Mouse (Mus musculus): ENCODE data around the gene Trim66. TPM values are rescaled to one million over a fixed set of nuclear protein-coding genes. Genes with fewer than 3 reads are reported as not detected.

Trim66 gene
- polyA plus RNA-seq, 1 experiment from 2014 or later: 0.25 TPM

- Histone ChIP-seq H3K4me1 (peaks cover 3% of the 10 kb centered on the region; the same call in 1 of the 2 replicates), H3K9me3 (no peaks in the 10 kb centered on the region), H3K9ac (replicated peaks) (no peak overlapping the region), H3K4me2 (replicated peaks) (no peak overlapping the region), H3K4me3 (no peak overlapping the region), H3K27ac (replicated peaks) (no peak overlapping the region), H3K27me3 (no peaks in the 10 kb centered on the region), H3K36me3 (no peaks in the 10 kb centered on the region)
- 21% methylated on average over 7 of the region's 7 CpGs for WGBS
- no peak for ATAC-seq (replicated peaks)
These were observed 27.2 kb downstream of the Trim66 start for GRCm38 (mm10) chr7:109480765-109481197.

- ATAC-seq (replicated peaks): no peak
- H3K27ac ChIP-seq (replicated peaks): no peak overlapping the region
- H3K4me1 ChIP-seq: peaks cover 3% of the 10 kb centered on the region; the same call in 1 of the 2 replicates
- 80% methylated on average over 3 of the region's 3 CpGs for WGBS
- no peaks in the 10 kb centered on the region for H3K9me3 ChIP-seq
- H3K36me3 ChIP-seq: no peaks in the 10 kb centered on the region
- H3K4me3 ChIP-seq: no peak overlapping the region
- no peaks in the 10 kb centered on the region for H3K27me3 ChIP-seq
- H3K4me2 ChIP-seq (replicated peaks): no peak overlapping the region
- H3K9ac ChIP-seq (replicated peaks): no peak overlapping the region
These were observed 30.0 kb downstream of the Trim66 start for GRCm38 (mm10) chr7:109477926-109478325.

DNA sequence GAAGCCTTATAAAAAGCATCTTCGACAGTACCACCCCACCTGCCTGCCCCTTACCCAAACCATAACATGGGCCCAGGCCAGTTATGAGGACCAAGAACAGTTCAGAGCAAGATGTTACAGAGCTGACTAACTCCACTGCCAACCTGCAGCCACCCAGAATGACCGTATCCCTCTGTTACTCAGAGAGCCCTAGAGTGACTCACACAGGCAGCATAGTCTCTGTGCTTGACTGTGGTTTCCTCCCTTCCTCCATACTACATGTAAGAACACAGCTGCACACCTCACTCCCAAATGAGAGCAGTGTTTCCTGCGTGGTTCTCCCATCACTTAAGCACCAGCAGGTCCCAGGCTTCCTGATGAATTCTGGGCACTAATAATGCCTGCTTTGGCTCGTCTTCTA, 37.2 kb downstream of the Trim66 start:
- Histone ChIP-seq H3K27ac (replicated peaks) (no peak overlapping the region), H3K27me3 (no peaks in the 10 kb centered on the region), H3K4me1 (no peaks in the 10 kb centered on the region), H3K36me3 (no peaks in the 10 kb centered on the region), H3K4me2 (replicated peaks) (no peak overlapping the region), H3K9ac (replicated peaks) (no peak overlapping the region), H3K9me3 (no peaks in the 10 kb centered on the region), H3K4me3 (no peak overlapping the region)
- WGBS: 74% methylated on average over 4 of the region's 4 CpGs
- ATAC-seq (replicated peaks): no peak

- Histone ChIP-seq H3K9me3 (no peaks in the 10 kb centered on the region), H3K4me2 (replicated peaks) (no peak overlapping the region), H3K4me1 (no peaks in the 10 kb centered on the region), H3K27ac (replicated peaks) (no peak overlapping the region), H3K27me3 (no peaks in the 10 kb centered on the region), H3K4me3 (no peak overlapping the region), H3K9ac (replicated peaks) (no peak overlapping the region), H3K36me3 (no peaks in the 10 kb centered on the region)
- 43% methylated on average over 6 of the region's 6 CpGs for WGBS
- ATAC-seq (replicated peaks): no peak
These were observed 39.7 kb downstream of the Trim66 start for GRCm38 (mm10) chr7:109468262-109468701.

DNA sequence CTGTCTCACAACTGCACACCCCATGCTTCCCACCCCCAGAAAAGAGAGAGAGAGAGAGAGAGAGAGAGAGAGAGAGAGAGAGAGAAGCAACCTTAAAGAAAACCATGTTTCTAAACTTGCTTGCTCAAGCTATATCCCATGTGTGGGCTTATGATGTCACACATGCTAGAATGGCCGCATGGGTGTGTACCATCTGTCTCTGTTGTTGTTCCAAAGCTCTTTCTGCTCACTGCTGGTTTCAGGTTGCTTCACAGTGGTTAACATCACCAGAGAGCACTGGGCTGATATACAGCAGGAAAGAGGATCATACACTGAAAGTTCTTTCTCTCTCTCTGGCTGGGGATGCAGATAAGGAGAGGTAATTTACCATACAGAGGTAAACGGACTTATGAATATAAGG, 40.3 kb downstream of the Trim66 start:
- Histone ChIP-seq H3K4me3 (no peak overlapping the region), H3K9ac (replicated peaks) (no peak overlapping the region), H3K27ac (replicated peaks) (no peak overlapping the region), H3K4me2 (replicated peaks) (no peak overlapping the region), H3K9me3 (no peaks in the 10 kb centered on the region), H3K27me3 (no peaks in the 10 kb centered on the region), H3K4me1 (no peaks in the 10 kb centered on the region), H3K36me3 (no peaks in the 10 kb centered on the region)
- ATAC-seq (replicated peaks): no peak
- 41% methylated on average over 2 of the region's 2 CpGs for WGBS

GRCm38 (mm10) chr7:109460698-109461097, 47.2 kb downstream of the Trim66 start:
- Histone ChIP-seq H3K4me1 (no peaks in the 10 kb centered on the region), H3K27ac (replicated peaks) (no peak overlapping the region), H3K4me3 (no peak overlapping the region), H3K27me3 (no peaks in the 10 kb centered on the region), H3K9ac (replicated peaks) (no peak overlapping the region), H3K4me2 (replicated peaks) (no peak overlapping the region), H3K9me3 (no peaks in the 10 kb centered on the region), H3K36me3 (no peaks in the 10 kb centered on the region)
- WGBS: 92% methylated on average over 8 of the region's 8 CpGs
- ATAC-seq (replicated peaks): no peak

DNA sequence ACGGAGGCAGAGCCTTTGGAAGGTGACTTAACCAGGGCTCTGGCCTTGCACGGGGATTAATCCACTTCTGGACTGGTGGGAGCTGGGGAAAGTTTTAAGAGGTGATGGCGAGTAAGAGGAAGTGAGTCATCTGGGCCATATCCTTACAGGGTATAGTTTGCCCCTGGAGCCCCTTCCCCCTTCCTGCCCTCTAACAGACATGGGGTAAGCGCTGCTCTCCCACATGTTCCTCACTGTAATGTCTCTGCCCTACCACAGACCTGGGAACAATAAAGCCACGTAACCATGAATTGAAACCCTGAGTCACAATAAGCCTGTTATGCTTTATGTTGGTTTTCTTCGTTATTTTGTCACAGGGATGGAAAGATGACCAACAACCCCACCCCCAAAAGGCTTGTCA, 51.4 kb downstream of the Trim66 start:
- no peaks in the 10 kb centered on the region for H3K4me1 ChIP-seq
- H3K36me3 ChIP-seq: no peaks in the 10 kb centered on the region
- H3K4me2 ChIP-seq (replicated peaks): no peak overlapping the region
- no peak overlapping the region for H3K27ac ChIP-seq (replicated peaks)
- no peaks in the 10 kb centered on the region for H3K9me3 ChIP-seq
- no peak overlapping the region for H3K9ac ChIP-seq (replicated peaks)
- H3K27me3 ChIP-seq: no peaks in the 10 kb centered on the region
- no peak for ATAC-seq (replicated peaks)
- WGBS: 71% methylated on average over 6 of the region's 6 CpGs
- H3K4me3 ChIP-seq: no peak overlapping the region

DNA sequence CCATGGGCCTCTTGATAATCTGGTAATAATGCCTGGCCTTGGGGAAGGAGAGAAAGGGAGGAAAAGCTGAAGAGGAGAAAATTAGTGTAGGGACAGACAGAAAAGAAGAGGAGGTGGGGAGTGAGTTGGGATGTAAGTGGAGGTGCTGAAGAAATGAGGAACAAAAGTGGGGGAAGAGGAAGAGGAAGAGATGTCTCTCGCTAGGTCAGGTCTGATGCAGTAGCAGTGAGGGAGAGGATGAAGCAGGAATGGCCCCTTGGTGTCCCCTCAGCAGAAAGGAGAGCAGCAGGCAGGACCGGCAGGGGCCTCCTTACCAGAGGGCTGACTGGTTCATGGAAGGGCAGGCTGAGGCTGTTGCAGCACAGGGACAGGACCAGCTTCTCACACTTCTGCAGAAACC, 52.2 kb downstream of the Trim66 start:
- no peaks in the 10 kb centered on the region for H3K36me3 ChIP-seq
- H3K27ac ChIP-seq (replicated peaks): no peak overlapping the region
- no peak for ATAC-seq (replicated peaks)
- no peak overlapping the region for H3K4me3 ChIP-seq
- H3K9ac ChIP-seq (replicated peaks): no peak overlapping the region
- 66% methylated on average over 2 of the region's 2 CpGs for WGBS
- H3K4me1 ChIP-seq: no peaks in the 10 kb centered on the region
- H3K9me3 ChIP-seq: no peaks in the 10 kb centered on the region
- no peaks in the 10 kb centered on the region for H3K27me3 ChIP-seq
- H3K4me2 ChIP-seq (replicated peaks): no peak overlapping the region

DNA sequence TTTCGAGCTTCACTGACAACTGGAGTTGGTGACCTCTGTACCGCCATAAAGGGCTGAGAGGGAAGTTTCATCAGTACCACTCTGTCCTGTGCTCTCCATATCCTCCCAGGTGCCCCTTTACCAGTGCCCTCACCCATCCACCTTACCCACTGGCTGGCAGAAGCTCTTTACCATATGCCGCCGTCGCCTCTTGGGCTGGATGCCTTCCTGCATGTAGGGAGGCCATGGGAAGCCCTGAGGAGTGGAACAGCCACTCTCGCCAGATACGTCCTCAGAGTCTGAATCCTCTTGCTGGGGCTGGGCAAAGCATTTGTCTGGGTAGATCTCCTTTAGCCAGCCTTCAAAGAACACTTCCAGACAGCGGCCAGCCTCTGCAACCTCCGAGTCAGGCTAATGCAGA, 53.1 kb downstream of the Trim66 start:
- Histone ChIP-seq H3K9ac (replicated peaks) (no peak overlapping the region), H3K4me3 (no peak overlapping the region), H3K4me2 (replicated peaks) (no peak overlapping the region), H3K27ac (replicated peaks) (no peak overlapping the region), H3K36me3 (no peaks in the 10 kb centered on the region; the same call in 1 of the 2 replicates), H3K27me3 (no peaks in the 10 kb centered on the region), H3K4me1 (no peaks in the 10 kb centered on the region), H3K9me3 (no peaks in the 10 kb centered on the region)
- ATAC-seq (replicated peaks): no peak
- WGBS: 93% methylated on average over 9 of the region's 9 CpGs

DNA sequence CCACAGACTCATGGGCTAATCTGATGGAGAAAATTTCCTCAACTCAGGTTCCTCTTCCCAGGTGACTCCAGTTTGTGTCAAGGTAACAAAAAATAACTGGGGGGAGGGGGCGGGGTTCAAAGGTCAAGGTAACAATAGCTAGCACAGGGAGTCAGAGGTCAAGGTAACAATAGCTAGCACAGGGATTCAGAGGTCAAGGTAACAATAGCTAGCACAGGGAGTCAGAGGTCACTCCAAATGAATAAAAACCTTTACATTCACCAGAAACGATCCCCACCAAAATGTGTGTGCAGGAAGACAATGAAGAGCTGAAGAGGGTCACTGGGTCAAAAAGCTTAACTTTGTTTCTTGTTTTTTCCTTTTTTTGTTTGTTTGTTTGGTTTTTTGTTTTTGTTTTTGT, 59.9 kb downstream of the Trim66 start:
- Histone ChIP-seq H3K4me1 (no peaks in the 10 kb centered on the region), H3K27ac (replicated peaks) (no peak overlapping the region), H3K4me3 (no peak overlapping the region), H3K9me3 (no peaks in the 10 kb centered on the region), H3K9ac (replicated peaks) (no peak overlapping the region), H3K36me3 (no peaks in the 10 kb centered on the region; the same call in 1 of the 2 replicates), H3K27me3 (no peaks in the 10 kb centered on the region), H3K4me2 (replicated peaks) (no peak overlapping the region)
- 55% methylated on average over 2 of the region's 2 CpGs for WGBS
- ATAC-seq (replicated peaks): no peak

DNA sequence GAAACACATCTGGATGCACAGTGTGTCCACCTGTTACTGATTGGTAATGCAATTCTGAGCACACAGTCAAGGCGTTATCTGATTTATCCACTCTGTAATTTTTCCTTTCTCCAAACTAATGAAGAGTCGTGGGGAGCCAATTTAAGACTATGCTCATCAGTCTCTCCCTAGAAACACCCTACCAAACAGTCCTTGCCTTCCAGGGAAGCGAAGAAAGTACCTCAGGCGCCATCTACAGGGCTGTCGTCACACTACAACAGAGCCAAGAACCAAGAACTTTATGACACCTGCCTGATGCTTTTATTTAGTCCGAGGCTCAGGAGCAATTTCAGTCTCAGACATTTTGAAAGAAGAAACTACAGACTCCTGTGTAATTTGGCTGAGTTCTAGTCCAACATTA, 62.9 kb downstream of the Trim66 start:
- Histone ChIP-seq H3K27ac (replicated peaks) (no peak overlapping the region), H3K4me1 (peaks cover 2% of the 10 kb centered on the region), H3K4me3 (no peak overlapping the region), H3K27me3 (no peaks in the 10 kb centered on the region), H3K9me3 (no peaks in the 10 kb centered on the region), H3K9ac (replicated peaks) (no peak overlapping the region), H3K36me3 (no peaks in the 10 kb centered on the region; the same call in 1 of the 2 replicates), H3K4me2 (replicated peaks) (no peak overlapping the region)
- 5% methylated on average over 6 of the region's 6 CpGs for WGBS
- ATAC-seq (replicated peaks): peak; percentile 53

DNA sequence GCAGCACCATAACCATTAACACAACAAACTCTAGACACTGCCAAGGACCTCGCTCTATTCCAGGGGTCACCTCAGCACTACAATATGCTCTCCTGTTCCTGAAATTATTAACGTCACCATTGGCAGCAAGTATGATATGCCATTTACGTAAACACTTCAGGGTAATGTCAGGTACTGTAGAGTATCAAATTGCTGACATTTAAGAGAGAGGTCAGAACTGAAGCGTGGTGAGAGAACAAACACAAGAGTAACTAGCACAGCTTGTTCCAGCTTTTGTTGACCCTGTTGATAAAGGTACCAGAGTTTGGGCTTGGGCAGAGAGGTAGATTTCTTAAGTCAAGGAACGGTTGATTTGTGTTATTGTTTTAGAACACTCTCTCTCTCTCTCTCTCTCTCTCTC, 65.2 kb downstream of the Trim66 start:
- H3K4me3 ChIP-seq: no peak overlapping the region
- H3K9me3 ChIP-seq: no peaks in the 10 kb centered on the region
- H3K36me3 ChIP-seq: no peaks in the 10 kb centered on the region
- H3K27me3 ChIP-seq: no peaks in the 10 kb centered on the region; the same call in 1 of the 2 replicates
- ATAC-seq (replicated peaks): no peak
- H3K4me2 ChIP-seq (replicated peaks): no peak overlapping the region
- no peak overlapping the region for H3K27ac ChIP-seq (replicated peaks)
- WGBS: 86% methylated on average over 5 of the region's 5 CpGs
- peaks cover 18% of the 10 kb centered on the region for H3K4me1 ChIP-seq
- no peak overlapping the region for H3K9ac ChIP-seq (replicated peaks)

DNA sequence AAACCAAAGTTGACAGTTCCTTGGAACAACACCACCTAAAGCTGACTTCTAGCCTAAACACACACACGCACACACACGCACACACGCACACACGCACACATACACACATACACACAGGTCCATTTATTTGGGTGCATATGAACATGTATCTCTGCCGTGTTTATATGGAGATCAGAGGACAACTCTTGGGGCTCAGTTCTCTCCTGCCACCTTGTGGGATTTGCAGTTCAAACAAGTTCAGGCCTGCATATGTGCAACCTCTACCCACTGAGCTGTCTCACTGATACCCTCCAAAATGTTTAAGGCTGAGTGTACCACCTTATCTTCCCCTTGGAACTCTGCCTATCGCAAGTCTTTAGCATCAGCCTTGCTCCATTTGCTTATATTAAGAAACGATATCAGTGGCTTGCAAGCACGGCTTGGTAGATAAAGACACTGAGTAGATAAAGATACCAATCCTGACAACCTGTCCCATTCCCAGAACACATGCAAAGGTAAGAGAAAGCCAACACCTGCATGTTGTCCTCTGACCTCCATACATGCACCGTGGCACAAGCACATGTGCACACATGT, 67.2 kb downstream of the Trim66 start:
- Histone ChIP-seq H3K4me2 (replicated peaks) (no peak overlapping the region), H3K36me3 (no peaks in the 10 kb centered on the region), H3K27ac (replicated peaks) (no peak overlapping the region), H3K4me1 (peaks cover 18% of the 10 kb centered on the region), H3K9ac (replicated peaks) (no peak overlapping the region), H3K27me3 (no peaks in the 10 kb centered on the region; the same call in 1 of the 2 replicates), H3K9me3 (no peaks in the 10 kb centered on the region), H3K4me3 (no peak overlapping the region)
- ATAC-seq (replicated peaks): no peak
- WGBS: 88% methylated on average over 9 of the region's 9 CpGs
